Mouse (Mus musculus): Measurements from ENCODE around the gene Irf6. TPM values are rescaled to one million over a fixed set of nuclear protein-coding genes. Genes with fewer than 3 reads are reported as not detected.

Gene Irf6
- polyA plus RNA-seq (2011; ENCODE audit: insufficient read depth, insufficient read length, low read depth, missing spikeins) = 18.1 and 18.6 TPM in 2 replicates

DNA sequence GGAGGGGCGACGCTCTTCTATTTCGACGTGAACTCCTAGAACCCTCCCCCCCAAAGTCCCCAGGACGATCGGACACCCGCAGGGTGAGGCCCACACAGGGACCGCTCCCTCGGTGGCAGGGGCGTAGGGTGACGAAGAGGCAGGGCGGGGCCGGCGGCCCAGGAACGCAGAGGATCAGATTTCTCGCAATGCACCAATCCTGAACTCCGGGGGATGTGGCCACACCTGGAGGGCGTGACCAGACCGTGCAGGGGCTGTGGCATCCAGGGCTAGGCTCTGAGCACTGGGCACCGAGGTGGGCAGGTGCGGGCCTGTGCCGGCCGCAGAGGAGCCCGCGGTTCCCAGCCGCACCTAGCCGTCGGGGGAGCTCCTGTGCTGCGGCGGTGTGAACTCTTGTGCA is at the start of gene Irf6:
TSS of gene Irf6 (plus strand) at position 240 of the 400 bp plus-strand sequence.
- TF ChIP-seq EP300 (IDR thresholded peaks at IDR 0.05; ENCODE audit: insufficient read depth, low read depth, low read length) (no peak), CTCF (IDR thresholded peaks at IDR 0.05; ENCODE audit: low read depth, low read length) (no peak), POLR2A (IDR thresholded peaks at IDR 0.05; ENCODE audit: insufficient read depth, low read length) (no peak)
- H3K27me3 ChIP-seq (ENCODE audit: control insufficient read depth, insufficient read depth, low read length, poor library complexity, severe bottlenecking) = no peaks in the 10 kb centered on the region
- no peak within 1 kb of the TSS for H3K27ac ChIP-seq (ENCODE audit: insufficient read depth, low read length)

DNA sequence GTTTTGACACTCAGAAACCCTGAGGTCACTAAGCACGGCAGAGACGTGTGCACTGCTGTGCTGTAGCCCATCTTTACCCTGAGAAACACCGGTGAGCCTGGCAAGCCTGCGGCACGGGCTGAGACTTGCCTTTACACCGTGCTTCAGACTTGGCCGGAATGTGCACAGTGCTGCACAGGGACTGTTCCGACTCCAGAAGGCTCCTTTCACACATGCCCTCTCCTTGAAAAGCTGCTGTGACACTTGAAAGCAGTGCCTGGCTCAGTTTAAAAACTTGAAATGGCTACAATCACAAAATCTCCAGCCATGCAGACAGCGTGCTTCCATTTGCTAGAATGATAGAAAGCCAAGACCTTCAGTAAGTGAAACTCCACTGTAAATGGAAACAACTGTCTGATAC is 40.8 kb upstream of the Irf6 start:
- H3K27me3 ChIP-seq (ENCODE audit: control insufficient read depth, insufficient read depth, low read length, poor library complexity, severe bottlenecking) = no peaks in the 10 kb centered on the region
- peaks cover 65% of the 10 kb centered on the region for H3K36me3 ChIP-seq (ENCODE audit: control insufficient read depth, insufficient read depth, low read length, poor library complexity, severe bottlenecking)
- no peaks in the 10 kb centered on the region for H3K4me1 ChIP-seq (ENCODE audit: control insufficient read depth, insufficient read depth, low read length)
- TF ChIP-seq CTCF (IDR thresholded peaks at IDR 0.05; ENCODE audit: low read depth, low read length) (no peak), EP300 (IDR thresholded peaks at IDR 0.05; ENCODE audit: insufficient read depth, low read depth, low read length) (no peak), POLR2A (IDR thresholded peaks at IDR 0.05; ENCODE audit: insufficient read depth, low read length) (no peak)
- no peaks in the 10 kb centered on the region for H3K9me3 ChIP-seq (replicated peaks; ENCODE audit: control insufficient read depth, insufficient read depth, low read length, poor library complexity, severe bottlenecking)
- H3K27ac ChIP-seq (ENCODE audit: insufficient read depth, low read length) = no peak overlapping the region
- H3K4me3 ChIP-seq (ENCODE audit: low read depth, low read length) = no peak overlapping the region
- no peak overlapping the region for H3K9ac ChIP-seq (ENCODE audit: low read depth, poor library complexity, severe bottlenecking)

More for the DNA sequence above, at the start of gene Irf6:
- H3K4me3 ChIP-seq (ENCODE audit: low read depth, low read length) = peak within 1 kb of the TSS; percentile 84
- peak within 1 kb of the TSS; percentile 67 for H3K9ac ChIP-seq (ENCODE audit: low read depth, poor library complexity, severe bottlenecking)
- no peaks in the 10 kb centered on the region for H3K9me3 ChIP-seq (replicated peaks; ENCODE audit: control insufficient read depth, insufficient read depth, low read length, poor library complexity, severe bottlenecking)
- H3K4me1 ChIP-seq (ENCODE audit: control insufficient read depth, insufficient read depth, low read length) = no peaks in the 10 kb centered on the region
- H3K36me3 ChIP-seq (ENCODE audit: control insufficient read depth, insufficient read depth, low read length, poor library complexity, severe bottlenecking) = no peaks in the 10 kb centered on the region

DNA sequence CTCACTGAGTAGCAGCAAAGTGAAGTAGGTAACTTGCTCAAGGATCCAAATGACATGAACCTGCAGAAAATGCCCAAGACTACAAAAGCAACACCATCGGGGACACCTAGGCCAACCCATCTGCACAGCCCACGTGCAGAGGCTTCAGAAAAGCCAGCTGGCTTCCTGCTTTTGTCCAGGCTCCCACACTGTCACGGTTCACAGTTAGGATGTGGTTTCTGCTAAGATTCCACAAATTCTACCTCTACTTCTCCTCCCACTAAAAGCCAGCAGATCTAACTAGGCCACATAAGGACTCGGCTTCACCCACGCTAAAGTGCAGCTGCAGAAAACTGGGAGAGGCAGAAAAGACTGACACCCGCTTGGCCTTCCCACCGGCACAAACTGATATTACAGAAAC is 30.1 kb upstream of the Irf6 start:
- Histone ChIP-seq H3K27ac (ENCODE audit: insufficient read depth, low read length) (no peak overlapping the region), H3K36me3 (ENCODE audit: control insufficient read depth, insufficient read depth, low read length, poor library complexity, severe bottlenecking) (peaks cover 67% of the 10 kb centered on the region), H3K27me3 (ENCODE audit: control insufficient read depth, insufficient read depth, low read length, poor library complexity, severe bottlenecking) (no peaks in the 10 kb centered on the region), H3K4me1 (ENCODE audit: control insufficient read depth, insufficient read depth, low read length) (no peaks in the 10 kb centered on the region), H3K4me3 (ENCODE audit: low read depth, low read length) (no peak overlapping the region), H3K9ac (ENCODE audit: low read depth, poor library complexity, severe bottlenecking) (no peak overlapping the region), H3K9me3 (replicated peaks; ENCODE audit: control insufficient read depth, insufficient read depth, low read length, poor library complexity, severe bottlenecking) (no peaks in the 10 kb centered on the region)
- TF ChIP-seq POLR2A (IDR thresholded peaks at IDR 0.05; ENCODE audit: insufficient read depth, low read length) = no peak
- no peak for TF ChIP-seq EP300 (IDR thresholded peaks at IDR 0.05; ENCODE audit: insufficient read depth, low read depth, low read length)
- TF ChIP-seq CTCF (IDR thresholded peaks at IDR 0.05; ENCODE audit: low read depth, low read length) = no peak

DNA sequence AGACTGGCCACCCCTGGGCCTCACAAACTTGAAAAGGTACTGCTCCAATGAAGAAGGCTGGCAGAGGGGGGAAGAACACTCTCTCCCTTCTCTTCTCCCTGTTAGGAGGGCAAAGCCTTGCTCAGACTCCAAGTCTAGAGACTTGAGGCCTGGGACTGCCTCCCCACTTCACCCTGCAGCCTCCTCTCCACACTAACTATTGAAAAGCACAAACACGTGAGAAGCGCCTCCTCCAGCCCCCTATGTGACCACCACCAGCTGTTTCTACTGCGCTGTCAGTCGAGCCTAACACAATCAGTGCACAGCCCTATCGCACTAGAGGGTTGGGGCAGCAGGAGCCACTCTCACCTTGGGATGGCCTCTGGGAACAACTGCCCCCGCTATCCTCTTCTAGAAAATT is 29.6 kb upstream of the Irf6 start:
- Histone ChIP-seq H3K36me3 (ENCODE audit: control insufficient read depth, insufficient read depth, low read length, poor library complexity, severe bottlenecking) (peaks cover 65% of the 10 kb centered on the region), H3K9me3 (replicated peaks; ENCODE audit: control insufficient read depth, insufficient read depth, low read length, poor library complexity, severe bottlenecking) (no peaks in the 10 kb centered on the region)

GRCm38 (mm10) chr1:193125835-193126234 is 27.1 kb upstream of the Irf6 start:
- H3K9ac ChIP-seq (ENCODE audit: low read depth, poor library complexity, severe bottlenecking) = no peak overlapping the region
- TF ChIP-seq POLR2A (IDR thresholded peaks at IDR 0.05; ENCODE audit: insufficient read depth, low read length) (no peak), CTCF (IDR thresholded peaks at IDR 0.05; ENCODE audit: low read depth, low read length) (no peak), EP300 (IDR thresholded peaks at IDR 0.05; ENCODE audit: insufficient read depth, low read depth, low read length) (no peak)
- no peaks in the 10 kb centered on the region for H3K4me1 ChIP-seq (ENCODE audit: control insufficient read depth, insufficient read depth, low read length)
- H3K4me3 ChIP-seq (ENCODE audit: low read depth, low read length) = no peak overlapping the region
- no peaks in the 10 kb centered on the region for H3K27me3 ChIP-seq (ENCODE audit: control insufficient read depth, insufficient read depth, low read length, poor library complexity, severe bottlenecking)
- H3K36me3 ChIP-seq (ENCODE audit: control insufficient read depth, insufficient read depth, low read length, poor library complexity, severe bottlenecking) = peaks cover 46% of the 10 kb centered on the region
- no peaks in the 10 kb centered on the region for H3K9me3 ChIP-seq (replicated peaks; ENCODE audit: control insufficient read depth, insufficient read depth, low read length, poor library complexity, severe bottlenecking)
- no peak overlapping the region for H3K27ac ChIP-seq (ENCODE audit: insufficient read depth, low read length)

More for the DNA sequence above, 29.6 kb upstream of the Irf6 start:
- H3K4me3 ChIP-seq (ENCODE audit: low read depth, low read length) = no peak overlapping the region
- no peaks in the 10 kb centered on the region for H3K27me3 ChIP-seq (ENCODE audit: control insufficient read depth, insufficient read depth, low read length, poor library complexity, severe bottlenecking)
- H3K27ac ChIP-seq (ENCODE audit: insufficient read depth, low read length) = no peak overlapping the region
- TF ChIP-seq EP300 (IDR thresholded peaks at IDR 0.05; ENCODE audit: insufficient read depth, low read depth, low read length) (no peak), POLR2A (IDR thresholded peaks at IDR 0.05; ENCODE audit: insufficient read depth, low read length) (no peak), CTCF (IDR thresholded peaks at IDR 0.05; ENCODE audit: low read depth, low read length) (no peak)
- H3K9ac ChIP-seq (ENCODE audit: low read depth, poor library complexity, severe bottlenecking) = no peak overlapping the region
- no peaks in the 10 kb centered on the region for H3K4me1 ChIP-seq (ENCODE audit: control insufficient read depth, insufficient read depth, low read length)

- Histone ChIP-seq H3K27me3 (ENCODE audit: control insufficient read depth, insufficient read depth, low read length, poor library complexity, severe bottlenecking) (no peaks in the 10 kb centered on the region), H3K36me3 (ENCODE audit: control insufficient read depth, insufficient read depth, low read length, poor library complexity, severe bottlenecking) (peaks cover 26% of the 10 kb centered on the region), H3K9ac (ENCODE audit: low read depth, poor library complexity, severe bottlenecking) (no peak overlapping the region), H3K4me1 (ENCODE audit: control insufficient read depth, insufficient read depth, low read length) (no peaks in the 10 kb centered on the region), H3K27ac (ENCODE audit: insufficient read depth, low read length) (no peak overlapping the region), H3K4me3 (ENCODE audit: low read depth, low read length) (no peak overlapping the region), H3K9me3 (replicated peaks; ENCODE audit: control insufficient read depth, insufficient read depth, low read length, poor library complexity, severe bottlenecking) (no peaks in the 10 kb centered on the region)
- TF ChIP-seq EP300 (IDR thresholded peaks at IDR 0.05; ENCODE audit: insufficient read depth, low read depth, low read length) (no peak), POLR2A (IDR thresholded peaks at IDR 0.05; ENCODE audit: insufficient read depth, low read length) (no peak), CTCF (IDR thresholded peaks at IDR 0.05; ENCODE audit: low read depth, low read length) (no peak)
Measured at GRCm38 (mm10) chr1:193128055-193128454, 24.9 kb upstream of the Irf6 start.
